Mouse (Mus musculus) forebrain, embryonic 15.5 days (tissue): ENCODE data around the gene Sh3kbp1. TPM values are rescaled to one million over a fixed set of nuclear protein-coding genes. Genes with fewer than 3 reads are reported as not detected.

ENCODE experiments used
- ATAC-seq: fragments of 200-750 bp; cut with Nextera tagmentation; replicated peaks from 2 replicates; pipeline ENCODE4 v1.8.0; 2017; ENCODE audit warnings: mild to moderate bottlenecking, moderate TSS enrichment, moderate library complexity
- H3K27ac ChIP-seq: fragments of 300-500 bp; sonication (generic); replicated peaks from 2 replicates; pipeline ENCODE4 v1.5.1; 2015; ENCODE audit warnings: mild to moderate bottlenecking, inconsistent platforms
- H3K27me3 ChIP-seq: fragments of 300-500 bp; sonication (generic); 2 replicates; pipeline ENCODE4 v1.6.1; 2015; ENCODE audit warnings: inconsistent platforms
- H3K36me3 ChIP-seq: fragments of 300-500 bp; sonication (generic); 2 replicates; pipeline ENCODE4 v1.6.1; 2015; ENCODE audit warnings: mild to moderate bottlenecking, inconsistent platforms
- H3K4me1 ChIP-seq: fragments of 300-500 bp; sonication (generic); 2 replicates; pipeline ENCODE4 v1.6.1; 2015; ENCODE audit warnings: inconsistent platforms
- H3K4me2 ChIP-seq: fragments of 300-500 bp; sonication (generic); replicated peaks from 2 replicates; pipeline ENCODE4 v1.6.1; 2015; ENCODE audit warnings: mild to moderate bottlenecking, inconsistent platforms
- H3K4me3 ChIP-seq: fragments of 300-500 bp; sonication (generic); 2 replicates; pipeline ENCODE4 v1.5.1; 2015; ENCODE audit warnings: mild to moderate bottlenecking, inconsistent platforms
- H3K9ac ChIP-seq: fragments of 300-500 bp; sonication (generic); replicated peaks from 2 replicates; pipeline ENCODE4 v1.6.1; 2015; ENCODE audit warnings: mild to moderate bottlenecking, inconsistent platforms
- H3K9me3 ChIP-seq: fragments of 300-500 bp; sonication (generic); 2 replicates; pipeline ENCODE4 v1.6.1; 2016; ENCODE audit warnings: inconsistent platforms
- WGBS: fragments of 180-500 bp; shearing (Covaris S2); methylation state at CpG from one replicate; pipeline ENCODE4 v1.1.7; 2015; ENCODE audit warnings: mixed read lengths; 5-methylcytosine and 5-hydroxymethylcytosine counted together
- polyA plus RNA-seq: library from polyadenylated mRNA; unstranded; fragments of >200 nt; fragmentation: Nextera tagmentation; extraction: Ambion mirVana; gene quantifications from 2 replicates; pipeline ENCODE4 v1.2.1, GENCODE M21; 2015

The Sh3kbp1 gene
- polyA plus RNA-seq, 1 experiment from 2014 or later = 53.7 TPM

DNA sequence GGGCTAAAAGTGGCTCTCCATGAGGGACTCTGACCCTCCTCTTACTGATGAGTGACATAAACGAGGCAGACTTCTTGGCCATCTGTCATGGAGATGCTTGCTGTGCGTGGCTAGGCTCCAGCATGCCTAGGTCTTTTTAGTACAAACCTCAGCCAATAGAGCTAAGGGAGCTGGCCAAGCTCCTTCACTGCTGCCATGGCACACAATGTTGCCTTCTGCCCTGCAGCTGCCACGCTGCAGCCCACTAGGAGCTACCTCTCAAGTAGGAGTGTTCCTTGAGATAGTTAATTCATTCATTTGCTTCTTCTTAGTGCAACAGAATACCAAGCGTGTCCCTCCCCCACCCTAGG lies 327.3 kb downstream of the Sh3kbp1 start:
- 59% methylated on average over 4 of the region's 4 CpGs for WGBS
- Histone ChIP-seq H3K4me3 (no peak overlapping the region), H3K27ac (0 out of 2 replicates have a peak overlapping the region, but pooled peaks have one; percentile 11), H3K4me2 (no peak overlapping the region), H3K9me3 (no peaks in the 10 kb centered on the region), H3K4me1 (no peaks in the 10 kb centered on the region), H3K36me3 (no peaks in the 10 kb centered on the region), H3K9ac (no peak overlapping the region), H3K27me3 (no peaks in the 10 kb centered on the region)
- peak; percentile 55; the same call in 1 of the 2 replicates for ATAC-seq

DNA sequence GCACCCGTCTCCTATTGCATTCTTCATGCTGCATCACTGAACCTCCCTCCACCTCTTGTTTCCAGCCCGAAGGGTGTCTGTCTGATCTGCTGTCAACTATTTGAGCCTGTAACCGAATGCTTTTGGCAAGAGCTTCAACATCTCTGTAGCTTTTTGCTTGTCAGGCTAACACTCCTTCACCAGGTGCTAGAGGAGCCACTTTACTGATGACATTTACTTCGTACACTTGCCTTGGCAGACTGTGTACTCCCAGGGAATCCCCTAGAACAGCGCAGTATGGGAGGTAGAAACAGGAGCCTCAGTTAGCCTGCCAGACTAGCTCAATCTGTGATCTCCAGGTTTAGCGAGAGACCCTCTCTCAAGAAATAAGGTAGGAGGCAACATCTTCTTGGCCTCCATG lies 328.4 kb downstream of the Sh3kbp1 start:
- H3K9me3 ChIP-seq = no peaks in the 10 kb centered on the region
- no peaks in the 10 kb centered on the region for H3K27me3 ChIP-seq
- no peak for ATAC-seq
- 73% methylated on average over 6 of the region's 6 CpGs for WGBS
- no peak overlapping the region for H3K4me2 ChIP-seq
- H3K9ac ChIP-seq = no peak overlapping the region
- H3K4me1 ChIP-seq = no peaks in the 10 kb centered on the region
- H3K27ac ChIP-seq = no peak overlapping the region
- no peak overlapping the region for H3K4me3 ChIP-seq
- no peaks in the 10 kb centered on the region for H3K36me3 ChIP-seq

GRCm38 (mm10) chrX:159961385-159961784 lies 334.3 kb downstream of the Sh3kbp1 start:
- Histone ChIP-seq H3K27me3 (no peaks in the 10 kb centered on the region), H3K9ac (no peak overlapping the region), H3K4me3 (no peak overlapping the region), H3K36me3 (no peaks in the 10 kb centered on the region), H3K27ac (no peak overlapping the region), H3K4me2 (no peak overlapping the region), H3K9me3 (no peaks in the 10 kb centered on the region), H3K4me1 (no peaks in the 10 kb centered on the region)
- no peak for ATAC-seq
- WGBS = 90% methylated on average over 2 of the region's 2 CpGs

DNA sequence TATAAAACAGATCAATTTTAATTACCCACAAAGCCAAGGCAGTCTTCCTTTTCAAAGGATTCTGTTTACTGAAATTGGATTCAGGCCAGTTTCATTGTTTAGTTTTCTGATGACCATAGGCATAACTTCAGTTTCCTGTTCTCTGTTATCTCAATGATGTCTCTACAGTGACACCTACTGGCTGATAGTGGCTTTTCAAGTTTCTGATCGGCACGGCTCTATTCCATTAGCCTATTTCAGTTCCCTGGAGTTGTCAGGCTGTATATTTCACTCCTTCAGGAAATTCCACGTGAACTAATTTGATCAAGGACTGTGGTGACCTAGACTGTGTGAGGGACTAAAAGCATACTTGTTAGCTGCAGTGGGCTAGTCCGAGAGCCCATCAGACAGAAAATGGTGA lies 336.2 kb downstream of the Sh3kbp1 start:
- H3K27ac ChIP-seq = no peak overlapping the region
- no peak overlapping the region for H3K9ac ChIP-seq
- no peak overlapping the region for H3K4me3 ChIP-seq
- H3K4me1 ChIP-seq = no peaks in the 10 kb centered on the region
- 31% methylated on average over 4 of the region's 4 CpGs for WGBS
- no peak overlapping the region for H3K4me2 ChIP-seq
- no peaks in the 10 kb centered on the region for H3K27me3 ChIP-seq
- no peaks in the 10 kb centered on the region for H3K9me3 ChIP-seq
- no peaks in the 10 kb centered on the region for H3K36me3 ChIP-seq
- ATAC-seq = peak; percentile 39

DNA sequence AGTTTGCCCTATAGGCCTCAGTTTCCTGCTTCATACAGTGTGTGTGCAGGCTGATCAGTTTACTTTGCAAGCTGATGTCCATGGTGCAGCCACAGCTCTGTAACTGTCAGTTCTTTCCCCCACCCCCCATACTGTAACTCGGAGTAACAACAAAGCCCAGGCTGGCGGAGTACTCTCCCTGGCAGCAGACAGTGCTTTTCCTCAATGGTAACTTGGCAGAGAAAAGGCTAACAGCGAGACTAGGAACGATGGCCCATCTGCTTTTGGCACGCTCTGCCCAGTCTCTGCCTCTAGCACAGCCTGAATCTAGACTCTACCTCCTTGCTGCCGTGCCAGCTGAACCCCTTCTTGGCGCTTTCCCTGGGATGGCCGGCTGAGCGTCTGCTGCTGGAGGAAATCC lies 336.9 kb downstream of the Sh3kbp1 start:
- Histone ChIP-seq H3K27ac (0 out of 2 replicates have a peak overlapping the region, but pooled peaks have one; percentile 31), H3K9ac (no peak overlapping the region), H3K36me3 (no peaks in the 10 kb centered on the region), H3K4me3 (no peak overlapping the region), H3K4me1 (no peaks in the 10 kb centered on the region), H3K27me3 (no peaks in the 10 kb centered on the region), H3K9me3 (no peaks in the 10 kb centered on the region), H3K4me2 (no peak overlapping the region)
- WGBS = 66% methylated on average over 9 of the region's 9 CpGs
- ATAC-seq = peak; percentile 85

- H3K36me3 ChIP-seq = no peaks in the 10 kb centered on the region
- H3K9me3 ChIP-seq = no peaks in the 10 kb centered on the region
- ATAC-seq = no peak
- no peak overlapping the region for H3K9ac ChIP-seq
- no peak overlapping the region for H3K27ac ChIP-seq
- no peak overlapping the region for H3K4me2 ChIP-seq
- H3K27me3 ChIP-seq = no peaks in the 10 kb centered on the region
- H3K4me1 ChIP-seq = no peaks in the 10 kb centered on the region
- WGBS = 94% methylated on average over 2 of the region's 2 CpGs
- no peak overlapping the region for H3K4me3 ChIP-seq
These were observed 342.0 kb downstream of the Sh3kbp1 start for GRCm38 (mm10) chrX:159969025-159969424.

GRCm38 (mm10) chrX:159971091-159971779 lies 344.2 kb downstream of the Sh3kbp1 start:
- WGBS = 61% methylated on average over 3 of the region's 3 CpGs
- no peak overlapping the region for H3K4me2 ChIP-seq
- no peak for ATAC-seq
- H3K9me3 ChIP-seq = no peaks in the 10 kb centered on the region
- H3K9ac ChIP-seq = no peak overlapping the region
- no peak overlapping the region for H3K27ac ChIP-seq
- no peak overlapping the region for H3K4me3 ChIP-seq
- no peaks in the 10 kb centered on the region for H3K27me3 ChIP-seq
- no peaks in the 10 kb centered on the region for H3K4me1 ChIP-seq
- no peaks in the 10 kb centered on the region for H3K36me3 ChIP-seq

- 26% methylated on average over 5 of the region's 5 CpGs for WGBS
- Histone ChIP-seq H3K9ac (no peak overlapping the region), H3K4me3 (no peak overlapping the region), H3K4me1 (no peaks in the 10 kb centered on the region), H3K36me3 (no peaks in the 10 kb centered on the region), H3K9me3 (no peaks in the 10 kb centered on the region), H3K4me2 (no peak overlapping the region), H3K27ac (no peak overlapping the region), H3K27me3 (no peaks in the 10 kb centered on the region)
- no peak for ATAC-seq
These were observed 346.7 kb downstream of the Sh3kbp1 start for GRCm38 (mm10) chrX:159973730-159974129.

DNA sequence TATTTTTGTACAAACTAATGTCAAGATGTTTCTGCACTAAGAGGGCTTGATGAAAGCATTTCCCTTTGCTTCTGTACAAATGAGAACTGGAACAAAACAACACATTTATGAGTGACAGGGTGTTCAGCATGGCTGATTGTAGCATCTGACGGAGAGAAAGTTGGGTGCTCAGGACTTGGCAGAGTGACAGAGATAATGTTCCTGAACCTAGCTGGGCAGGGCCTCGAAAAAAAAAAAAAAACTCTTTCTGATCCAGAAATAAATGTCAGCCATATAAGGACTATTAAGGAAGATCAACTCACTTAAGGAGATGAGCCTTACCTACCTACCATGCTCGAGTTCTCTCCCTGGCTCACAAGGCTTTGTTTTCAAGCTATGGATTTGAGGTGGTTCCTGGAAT lies 349.2 kb downstream of the Sh3kbp1 start:
- WGBS = 62% methylated on average over 3 of the region's 3 CpGs
- Histone ChIP-seq H3K4me3 (no peak overlapping the region), H3K36me3 (no peaks in the 10 kb centered on the region), H3K9me3 (no peaks in the 10 kb centered on the region), H3K27me3 (no peaks in the 10 kb centered on the region), H3K9ac (no peak overlapping the region), H3K4me1 (no peaks in the 10 kb centered on the region), H3K27ac (no peak overlapping the region), H3K4me2 (no peak overlapping the region)
- ATAC-seq = no peak

DNA sequence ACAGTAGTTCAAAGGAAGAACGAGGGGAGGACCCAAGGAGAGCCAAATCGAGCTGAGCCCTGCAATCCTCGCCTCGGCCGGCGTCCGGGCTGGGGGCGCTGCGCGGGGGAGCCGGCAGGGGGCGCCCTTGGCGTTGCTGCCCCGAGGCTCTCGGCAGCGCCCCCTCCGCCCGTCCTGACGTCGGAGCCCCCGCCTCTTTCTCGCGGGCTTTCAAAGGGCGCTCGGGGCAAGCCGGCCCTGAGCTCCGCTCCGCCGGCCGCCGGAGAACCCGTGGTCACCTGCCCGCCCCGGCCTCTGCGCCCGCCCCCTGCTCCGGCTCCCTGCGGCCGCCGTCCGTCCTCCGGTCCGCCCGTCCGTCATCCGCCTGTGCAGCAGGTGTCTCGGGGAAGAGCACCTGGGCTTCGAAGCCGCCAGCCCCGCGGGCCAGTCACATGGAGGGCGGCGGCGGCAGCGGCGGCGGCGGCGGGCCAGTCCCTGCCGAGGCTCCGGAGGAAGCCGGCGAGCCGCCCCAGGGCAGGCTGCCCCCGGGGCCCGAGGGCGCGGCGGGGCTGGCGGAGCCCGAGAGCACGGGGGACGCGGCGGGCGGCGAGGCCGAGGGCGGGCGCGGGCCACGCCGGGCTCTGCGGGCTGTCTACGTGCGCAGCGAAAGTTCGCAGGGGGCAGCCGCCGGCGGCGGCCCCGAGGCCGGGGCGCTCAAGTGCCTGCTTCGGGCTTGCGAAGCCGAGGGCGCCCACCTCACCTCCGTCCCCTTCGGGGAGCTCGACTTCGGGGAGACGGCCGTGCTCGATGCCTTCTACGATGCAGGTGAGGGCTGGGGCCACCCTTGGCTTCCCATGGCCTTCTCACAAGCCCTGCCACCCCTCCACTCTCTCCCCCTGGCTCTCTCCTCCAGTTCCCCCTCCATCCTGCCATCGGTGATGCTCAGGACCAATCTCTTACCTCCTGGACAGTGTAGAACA lies 361.2 kb downstream of the Sh3kbp1 start, which contains the start of gene Map3k15:
TSS of gene Map3k15 (plus strand) at position 432 of the 959 bp plus-strand sequence.
- H3K27me3 ChIP-seq = no peaks in the 10 kb centered on the region
- H3K27ac ChIP-seq = no peak within 1 kb of the TSS
- WGBS = 33% methylated on average over 61 of the region's 108 CpGs
- no peaks in the 10 kb centered on the region for H3K4me1 ChIP-seq
- H3K4me3 ChIP-seq = peak within 1 kb of the TSS; percentile 47
- H3K36me3 ChIP-seq = no peaks in the 10 kb centered on the region
- peak within 1 kb of the TSS; percentile 24; the same call in 1 of the 2 replicates for H3K9ac ChIP-seq
- H3K4me2 ChIP-seq = peak within 1 kb of the TSS; percentile 80
- peak; percentile 74 for ATAC-seq
- H3K9me3 ChIP-seq = no peaks in the 10 kb centered on the region

GRCm38 (mm10) chrX:159995808-159996207 lies 368.7 kb downstream of the Sh3kbp1 start:
- no peaks in the 10 kb centered on the region for H3K27me3 ChIP-seq
- H3K4me3 ChIP-seq = no peak overlapping the region
- WGBS = 90% methylated on average over 6 of the region's 6 CpGs
- no peaks in the 10 kb centered on the region for H3K36me3 ChIP-seq
- H3K9ac ChIP-seq = no peak overlapping the region
- no peaks in the 10 kb centered on the region for H3K4me1 ChIP-seq
- ATAC-seq = no peak
- no peak overlapping the region for H3K4me2 ChIP-seq
- no peaks in the 10 kb centered on the region for H3K9me3 ChIP-seq
- no peak overlapping the region for H3K27ac ChIP-seq
